Mouse (Mus musculus) midbrain, embryonic 15.5 days (tissue): ENCODE results near the gene Ptp4a2. TPM values are rescaled to one million over a fixed set of nuclear protein-coding genes. Genes with fewer than 3 reads are reported as not detected.
"Not testable (repeated sequence)": the region's sequence is repeated elsewhere in the genome, so short reads cannot be mapped to it uniquely, and the experiment has no call there.

Experiments used
- ATAC-seq: fragments of 200-750 bp; cut with Nextera tagmentation; replicated peaks from 2 replicates; pipeline ENCODE4 v1.8.0; 2017; ENCODE audit warnings: moderate TSS enrichment
- H3K27ac ChIP-seq: fragments of 300-500 bp; sonication (generic); 2 replicates; pipeline ENCODE4 v1.5.1; 2015; ENCODE audit warnings: mild to moderate bottlenecking, inconsistent platforms
- H3K27me3 ChIP-seq: fragments of 300-500 bp; sonication (generic); replicated peaks from 2 replicates; pipeline ENCODE4 v1.6.1; 2015; ENCODE audit warnings: inconsistent platforms
- H3K36me3 ChIP-seq: fragments of 300-500 bp; sonication (generic); replicated peaks from 2 replicates; pipeline ENCODE4 v1.6.1; 2015; ENCODE audit warnings: inconsistent platforms
- H3K4me1 ChIP-seq: fragments of 300-500 bp; sonication (generic); 2 replicates; pipeline ENCODE4 v1.6.1; 2015; ENCODE audit warnings: inconsistent platforms
- H3K4me2 ChIP-seq: fragments of 300-500 bp; sonication (generic); 2 replicates; pipeline ENCODE4 v1.6.1; 2015; ENCODE audit warnings: inconsistent platforms, mild to moderate bottlenecking, moderate library complexity
- H3K4me3 ChIP-seq: fragments of 300-500 bp; sonication (generic); 2 replicates; pipeline ENCODE4 v1.5.1; 2015; ENCODE audit warnings: mild to moderate bottlenecking, inconsistent platforms
- H3K9ac ChIP-seq: fragments of 300-500 bp; sonication (generic); 2 replicates; pipeline ENCODE4 v1.6.1; 2015; ENCODE audit warnings: mild to moderate bottlenecking, inconsistent platforms
- H3K9me3 ChIP-seq: fragments of 300-500 bp; sonication (generic); 2 replicates; pipeline ENCODE4 v1.6.1; 2016; ENCODE audit warnings: inconsistent platforms
- WGBS: fragments of 180-500 bp; shearing (Covaris S2); methylation state at CpG from one replicate; pipeline ENCODE4 v1.1.7; 2015; ENCODE audit warnings: mixed read lengths; 5-methylcytosine and 5-hydroxymethylcytosine counted together
- polyA plus RNA-seq: library from polyadenylated mRNA; unstranded; fragments of >200 nt; fragmentation: Nextera tagmentation; extraction: Ambion mirVana; gene quantifications from 2 replicates; pipeline ENCODE4 v1.2.1, GENCODE M21; 2015

The Ptp4a2 gene
- 220 and 223 TPM in 2 replicates for polyA plus RNA-seq

- Histone ChIP-seq H3K4me2 (peak within 1 kb of the TSS; percentile 51), H3K9me3 (no peaks in the 10 kb centered on the region), H3K9ac (no peak within 1 kb of the TSS), H3K36me3 (no peaks in the 10 kb centered on the region), H3K27me3 (no peaks in the 10 kb centered on the region), H3K27ac (no peak within 1 kb of the TSS), H3K4me3 (peak within 1 kb of the TSS; percentile 28), H3K4me1 (peaks cover 6% of the 10 kb centered on the region)
- no peak for ATAC-seq
- WGBS: 22% methylated on average over 35 of the region's 35 CpGs
Observed at GRCm38 (mm10) chr4:129810798-129811604, at the start of gene Ptp4a2. TSS of gene Ptp4a2 (plus strand) at chr4:129811219.

GRCm38 (mm10) chr4:129761606-129762005, 49.4 kb upstream of the Ptp4a2 start:
- H3K4me3 ChIP-seq: no peak overlapping the region
- no peak overlapping the region for H3K27ac ChIP-seq
- no peak for ATAC-seq
- H3K36me3 ChIP-seq: no peaks in the 10 kb centered on the region
- H3K9me3 ChIP-seq: no peaks in the 10 kb centered on the region
- no peaks in the 10 kb centered on the region for H3K4me1 ChIP-seq
- H3K9ac ChIP-seq: no peak overlapping the region
- no peak overlapping the region for H3K4me2 ChIP-seq
- WGBS: 95% methylated on average over 12 of the region's 12 CpGs
- no peaks in the 10 kb centered on the region for H3K27me3 ChIP-seq

- WGBS: 96% methylated on average over 1 of the region's 1 CpGs
Observed at GRCm38 (mm10) chr4:129762496-129762895, 48.5 kb upstream of the Ptp4a2 start.

GRCm38 (mm10) chr4:129765351-129765750, 45.7 kb upstream of the Ptp4a2 start:
- no peak for ATAC-seq
- H3K27me3 ChIP-seq: no peaks in the 10 kb centered on the region
- H3K9me3 ChIP-seq: no peaks in the 10 kb centered on the region
- no peak overlapping the region for H3K9ac ChIP-seq
- H3K4me1 ChIP-seq: no peaks in the 10 kb centered on the region
- H3K36me3 ChIP-seq: no peaks in the 10 kb centered on the region
- WGBS: 92% methylated on average over 3 of the region's 3 CpGs
- H3K4me3 ChIP-seq: no peak overlapping the region
- H3K4me2 ChIP-seq: no peak overlapping the region
- no peak overlapping the region for H3K27ac ChIP-seq

More at GRCm38 (mm10) chr4:129762496-129762895, 48.5 kb upstream of the Ptp4a2 start:
- H3K9ac ChIP-seq, H3K4me2 ChIP-seq, H3K27me3 ChIP-seq, H3K4me1 ChIP-seq, ATAC-seq, H3K9me3 ChIP-seq, H3K36me3 ChIP-seq, H3K27ac ChIP-seq, H3K4me3 ChIP-seq: not testable (repeated sequence)

- Histone ChIP-seq H3K4me1 (peaks cover 15% of the 10 kb centered on the region), H3K9ac (no peak overlapping the region), H3K27me3 (no peaks in the 10 kb centered on the region), H3K4me3 (no peak overlapping the region), H3K9me3 (no peaks in the 10 kb centered on the region), H3K36me3 (no peaks in the 10 kb centered on the region), H3K4me2 (no peak overlapping the region), H3K27ac (no peak overlapping the region)
- ATAC-seq: no peak
- 78% methylated on average over 8 of the region's 8 CpGs for WGBS
Observed at GRCm38 (mm10) chr4:129767782-129768181, 43.2 kb upstream of the Ptp4a2 start.

- H3K4me2 ChIP-seq, H3K27ac ChIP-seq, H3K4me3 ChIP-seq, ATAC-seq, H3K36me3 ChIP-seq, H3K9me3 ChIP-seq, H3K9ac ChIP-seq, H3K27me3 ChIP-seq: not testable (repeated sequence)
- 75% methylated on average over 3 of the region's 3 CpGs for WGBS
- H3K4me1 ChIP-seq: peaks cover 15% of the 10 kb centered on the region
Observed at GRCm38 (mm10) chr4:129768742-129769141, 42.3 kb upstream of the Ptp4a2 start.

GRCm38 (mm10) chr4:129770600-129770999, 40.4 kb upstream of the Ptp4a2 start:
- no peaks in the 10 kb centered on the region for H3K9me3 ChIP-seq
- H3K27me3 ChIP-seq: no peaks in the 10 kb centered on the region
- H3K4me3 ChIP-seq: no peak overlapping the region
- WGBS: 71% methylated on average over 6 of the region's 6 CpGs
- ATAC-seq: no peak
- H3K9ac ChIP-seq: no peak overlapping the region
- H3K27ac ChIP-seq: no peak overlapping the region
- peaks cover 18% of the 10 kb centered on the region for H3K4me1 ChIP-seq
- H3K4me2 ChIP-seq: no peak overlapping the region
- H3K36me3 ChIP-seq: no peaks in the 10 kb centered on the region

- H3K9me3 ChIP-seq: no peaks in the 10 kb centered on the region
- no peak overlapping the region for H3K9ac ChIP-seq
- H3K27ac ChIP-seq: peak overlapping the region; percentile 54
- H3K4me2 ChIP-seq: peak overlapping the region; percentile 35
- peaks cover 18% of the 10 kb centered on the region for H3K4me1 ChIP-seq
- H3K4me3 ChIP-seq: no peak overlapping the region
- WGBS: 23% methylated on average over 7 of the region's 7 CpGs
- no peak for ATAC-seq
- no peaks in the 10 kb centered on the region for H3K36me3 ChIP-seq
- H3K27me3 ChIP-seq: no peaks in the 10 kb centered on the region
Observed at GRCm38 (mm10) chr4:129771314-129771671, 39.7 kb upstream of the Ptp4a2 start.

GRCm38 (mm10) chr4:129771672-129772521, 39.1 kb upstream of the Ptp4a2 start:
- 0 out of 2 replicates have a peak, but pooled peaks have one; percentile 54 for ATAC-seq
- peak overlapping the region; percentile 35 for H3K4me2 ChIP-seq
- no peak overlapping the region for H3K9ac ChIP-seq
- no peaks in the 10 kb centered on the region for H3K36me3 ChIP-seq
- H3K4me1 ChIP-seq: peaks cover 18% of the 10 kb centered on the region
- no peaks in the 10 kb centered on the region for H3K27me3 ChIP-seq
- 3% methylated on average over 21 of the region's 21 CpGs for WGBS
- H3K27ac ChIP-seq: peak overlapping the region; percentile 54
- H3K9me3 ChIP-seq: no peaks in the 10 kb centered on the region
- H3K4me3 ChIP-seq: no peak overlapping the region

- H3K9ac ChIP-seq: no peak overlapping the region
- 7% methylated on average over 4 of the region's 4 CpGs for WGBS
Observed at GRCm38 (mm10) chr4:129781881-129782675, 28.9 kb upstream of the Ptp4a2 start.

GRCm38 (mm10) chr4:129782857-129783331, 28.1 kb upstream of the Ptp4a2 start:
- no peak for ATAC-seq
- H3K27ac ChIP-seq: 0 out of 2 replicates have a peak overlapping the region, but pooled peaks have one; percentile 14
- 31% methylated on average over 3 of the region's 3 CpGs for WGBS

More at GRCm38 (mm10) chr4:129781881-129782675, 28.9 kb upstream of the Ptp4a2 start:
- peaks cover 12% of the 10 kb centered on the region for H3K4me1 ChIP-seq
- H3K4me2 ChIP-seq: no peak overlapping the region
- H3K27ac ChIP-seq: peak overlapping the region; percentile 14; the same call in 1 of the 2 replicates
- ATAC-seq: 0 out of 2 replicates have a peak, but pooled peaks have one; percentile 42
- no peaks in the 10 kb centered on the region for H3K9me3 ChIP-seq
- no peak overlapping the region for H3K4me3 ChIP-seq
- no peaks in the 10 kb centered on the region for H3K27me3 ChIP-seq
- H3K36me3 ChIP-seq: no peaks in the 10 kb centered on the region

More at GRCm38 (mm10) chr4:129782857-129783331, 28.1 kb upstream of the Ptp4a2 start:
- peaks cover 12% of the 10 kb centered on the region for H3K4me1 ChIP-seq
- H3K9ac ChIP-seq: no peak overlapping the region
- no peaks in the 10 kb centered on the region for H3K36me3 ChIP-seq
- no peak overlapping the region for H3K4me2 ChIP-seq
- no peak overlapping the region for H3K4me3 ChIP-seq
- H3K27me3 ChIP-seq: no peaks in the 10 kb centered on the region
- H3K9me3 ChIP-seq: no peaks in the 10 kb centered on the region
